Mouse (Mus musculus) frontal cortex, adult (tissue): Measurements from ENCODE around the gene Gm10320.

Source experiments
- ATAC-seq: cut with Nextera tagmentation; 2 replicates; pipeline ENCODE4 v1.9.2; 2017; ENCODE audit warnings: mild to moderate bottlenecking, moderate library complexity, mixed read lengths; ENCODE audit not compliant: low TSS enrichment

Gene Gm10320

GRCm38 (mm10) chr13:98503601-98504000 is 11.8 kb upstream of the Gm10320 start:
- no peak for ATAC-seq

- ATAC-seq, result no peak
Observed at GRCm38 (mm10) chr13:98502813-98503341, 11.1 kb upstream of the Gm10320 start.

GRCm38 (mm10) chr13:98502236-98502812 is 10.5 kb upstream of the Gm10320 start:
- no peak for ATAC-seq

DNA sequence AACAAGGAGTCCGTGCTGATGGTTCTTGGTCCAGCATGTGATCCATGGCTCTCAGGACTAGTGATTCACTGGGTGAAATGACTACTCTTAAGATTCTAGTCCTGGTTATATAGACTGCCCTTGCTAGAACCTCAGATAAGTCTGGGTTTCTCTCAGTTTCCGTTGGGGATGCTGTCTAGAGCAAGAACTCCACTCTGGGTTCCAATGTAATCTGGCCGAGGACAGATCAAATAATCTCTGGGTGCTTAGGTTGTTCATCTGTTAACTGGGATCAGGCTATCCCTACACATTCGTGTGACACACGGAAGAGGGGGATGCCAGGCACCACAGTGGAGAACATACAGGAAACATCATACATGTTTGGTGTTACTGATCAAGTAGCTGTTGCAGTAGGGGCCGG is 9.5 kb upstream of the Gm10320 start:
- ATAC-seq, result no peak

GRCm38 (mm10) chr13:98500471-98501125 is 8.8 kb upstream of the Gm10320 start:
- no peak for ATAC-seq

DNA sequence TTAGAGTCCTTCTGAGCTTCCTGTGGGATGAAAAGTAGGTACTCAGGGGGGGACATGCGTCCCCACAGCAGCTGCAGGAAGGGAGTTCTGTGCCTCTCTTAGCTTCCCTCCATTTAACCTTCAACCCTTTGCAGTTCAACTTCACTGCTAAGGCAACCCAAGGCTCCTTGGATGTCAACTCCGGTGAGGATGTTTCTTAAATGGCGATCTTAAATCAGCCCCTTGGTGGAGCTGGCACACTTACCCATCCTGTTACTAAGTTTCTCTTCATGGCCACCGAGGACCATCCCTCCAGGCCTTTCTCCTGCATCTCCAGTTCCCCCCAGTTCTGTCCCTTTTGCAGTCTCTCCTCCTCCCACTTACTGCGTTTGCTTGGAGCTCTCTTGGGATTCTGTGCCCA is 6.8 kb upstream of the Gm10320 start:
- no peak for ATAC-seq

- ATAC-seq, result no peak
Observed at GRCm38 (mm10) chr13:98498080-98498479, 6.3 kb upstream of the Gm10320 start.

DNA sequence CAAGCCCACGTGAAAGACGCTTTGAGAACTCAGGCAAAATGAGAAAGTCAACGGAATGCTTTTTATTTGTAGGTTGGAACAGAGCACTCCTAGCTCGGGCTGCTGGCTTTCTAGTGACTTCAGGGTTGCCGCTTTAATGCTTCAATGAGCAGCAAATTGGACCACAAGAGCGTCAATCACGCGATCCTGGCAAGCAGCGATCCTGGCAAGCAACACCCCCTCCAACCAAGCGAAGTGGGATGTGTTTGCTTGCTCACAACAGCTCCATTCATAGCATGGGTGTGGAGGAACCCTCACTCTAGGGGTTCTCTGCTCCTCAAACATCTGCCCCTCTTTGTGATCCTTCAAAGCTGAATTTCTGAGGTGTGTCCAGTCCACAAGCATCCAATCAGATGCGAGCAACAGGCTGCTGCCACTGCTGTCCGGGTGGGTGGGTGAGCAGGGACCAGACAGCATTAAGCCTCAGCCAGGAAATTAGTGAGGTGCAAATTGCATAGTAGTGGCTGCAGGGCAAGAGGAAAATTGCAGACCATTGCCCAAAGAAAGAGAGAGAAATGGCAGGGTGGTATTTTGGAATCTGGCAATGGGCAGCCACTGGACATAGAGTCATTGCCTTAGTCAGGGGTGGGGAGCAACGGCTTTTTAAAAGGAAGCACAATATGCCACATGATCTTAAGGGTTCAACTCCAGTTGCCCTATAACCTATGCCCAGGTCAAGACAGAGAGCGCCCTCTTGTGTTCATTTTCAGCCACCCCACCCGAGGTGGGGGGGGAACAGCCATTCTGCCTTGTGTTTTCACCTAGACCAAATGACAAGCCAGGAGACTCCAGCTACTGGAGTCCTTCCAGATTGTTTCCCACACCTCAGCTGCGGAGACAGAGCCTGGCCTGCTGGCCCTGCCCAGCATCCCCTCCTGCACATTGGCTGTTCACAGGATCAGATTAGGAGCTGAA is 5.4 kb upstream of the Gm10320 start:
- ATAC-seq, result no peak

GRCm38 (mm10) chr13:98494492-98495064 is 2.8 kb upstream of the Gm10320 start:
- no peak for ATAC-seq

GRCm38 (mm10) chr13:98492569-98493255 is 911 bp upstream of the Gm10320 start:
- no peak for ATAC-seq

- ATAC-seq, result no peak
Observed at GRCm38 (mm10) chr13:98486726-98487125, 5.1 kb downstream of the Gm10320 start.

GRCm38 (mm10) chr13:98486161-98486560 is 5.6 kb downstream of the Gm10320 start:
- no peak for ATAC-seq

- no peak for ATAC-seq
Observed at GRCm38 (mm10) chr13:98485440-98485839, 6.4 kb downstream of the Gm10320 start.

DNA sequence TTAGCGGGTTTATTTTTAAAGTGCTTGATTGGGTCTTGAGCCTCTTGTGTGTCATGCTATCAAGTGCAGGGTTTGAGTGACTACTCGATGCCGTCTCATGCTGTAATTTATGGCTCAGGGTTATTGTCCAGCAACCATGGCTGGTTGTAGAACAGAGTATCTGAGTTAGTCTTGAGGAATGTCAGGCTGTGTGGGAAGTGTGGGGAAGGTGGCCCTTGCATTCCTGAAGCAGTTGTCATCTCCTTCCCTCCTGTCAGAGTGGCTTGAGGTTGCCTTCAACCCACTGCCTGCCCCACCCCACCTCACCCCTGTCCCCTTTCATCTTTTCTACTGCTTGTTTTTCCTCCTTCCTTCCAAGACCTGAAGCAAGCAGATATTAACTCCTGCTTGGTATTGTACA is 13.8 kb downstream of the Gm10320 start:
- ATAC-seq, result no peak

- no peak for ATAC-seq
Observed at GRCm38 (mm10) chr13:98476839-98477495, 14.8 kb downstream of the Gm10320 start.

DNA sequence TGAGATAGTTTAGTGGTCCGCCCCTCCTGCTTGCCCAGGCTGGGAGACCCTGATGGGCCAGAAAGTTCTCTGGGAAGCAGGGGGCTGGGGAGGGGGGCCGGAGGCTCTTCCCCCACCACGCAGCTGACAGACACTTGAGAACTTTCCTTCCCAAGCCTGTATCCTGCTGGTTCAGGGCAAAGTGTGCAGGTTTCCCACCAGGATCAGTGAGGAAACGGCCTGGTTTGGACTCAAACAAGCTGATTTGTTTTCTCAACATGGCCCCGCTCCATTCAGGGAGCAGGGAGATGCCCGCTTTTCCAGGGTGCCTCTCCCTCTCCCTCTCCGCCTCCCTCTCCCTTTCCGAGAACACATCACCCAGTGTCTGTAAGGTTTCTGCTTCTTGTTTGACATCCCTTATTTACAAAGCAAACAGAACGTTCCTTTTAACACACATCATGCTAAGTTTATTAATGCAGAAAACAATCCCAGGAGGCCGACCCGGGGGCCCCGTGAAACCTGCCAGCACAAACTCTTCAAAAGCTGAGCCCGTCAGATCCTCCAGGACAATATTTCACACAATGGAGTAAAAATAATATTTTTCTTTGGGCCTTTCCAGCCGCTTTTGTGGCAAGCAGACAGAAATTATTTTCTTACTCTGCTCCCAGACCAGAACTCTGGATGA is 15.5 kb downstream of the Gm10320 start:
- ATAC-seq, result no peak

DNA sequence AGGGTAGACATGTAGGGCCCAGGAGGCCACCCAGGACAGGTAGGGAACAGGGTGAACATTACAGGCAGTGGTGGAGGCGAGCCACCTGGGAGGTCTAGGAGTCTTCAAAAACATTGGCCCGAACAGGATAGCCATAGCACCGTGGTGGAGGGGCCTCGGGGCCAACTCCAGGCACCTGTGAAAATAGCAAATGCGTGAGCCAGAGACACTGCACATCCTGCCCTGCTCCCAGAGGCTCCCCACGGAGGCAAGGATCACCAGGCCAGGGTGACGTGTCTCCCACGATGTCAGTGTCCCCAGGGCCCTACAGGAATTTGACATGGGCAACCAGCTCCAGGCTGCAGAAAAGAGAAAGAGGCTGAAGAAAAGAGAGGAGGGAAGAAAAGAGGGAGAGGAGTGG is 16.1 kb downstream of the Gm10320 start:
- ATAC-seq, result no peak

DNA sequence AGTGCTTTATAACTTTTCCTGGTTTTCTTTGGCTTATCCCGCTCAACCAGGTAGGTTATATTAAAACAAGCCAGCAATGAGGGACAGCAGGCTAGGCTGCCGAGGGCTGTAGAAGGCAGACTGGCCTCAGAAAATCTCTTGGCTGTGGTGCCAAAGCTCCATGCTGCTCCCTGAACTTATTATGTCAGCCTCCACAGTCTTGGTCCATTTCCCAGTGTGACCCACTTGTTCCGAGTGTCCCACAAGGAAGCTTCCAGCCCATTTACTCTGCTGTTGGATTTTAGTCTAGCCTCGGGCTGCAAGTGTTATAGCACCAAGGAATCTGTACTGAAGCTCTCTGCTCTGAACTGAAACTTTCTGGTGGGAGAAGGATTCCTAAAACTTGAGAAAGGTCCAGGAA is 18.8 kb downstream of the Gm10320 start:
- ATAC-seq, result no peak

DNA sequence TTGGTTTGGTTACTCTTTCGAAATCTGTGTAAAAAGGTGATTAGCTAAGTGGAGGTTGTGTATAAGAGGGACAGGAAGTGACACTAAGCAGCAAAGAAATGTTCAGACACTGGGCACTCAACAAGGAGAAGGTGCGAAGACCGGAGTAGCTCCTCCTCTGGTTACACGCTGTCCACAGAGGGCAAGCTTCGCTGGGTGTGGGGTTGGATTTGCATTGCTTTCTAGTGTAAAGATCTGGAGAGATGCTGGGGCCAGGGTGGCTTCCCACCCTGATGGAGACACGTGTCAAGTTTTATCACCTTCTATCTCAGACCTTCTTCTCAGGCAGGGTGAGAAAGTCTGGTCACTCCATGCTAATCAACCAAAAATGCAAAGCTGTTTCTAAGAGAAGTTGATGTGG is 20.0 kb downstream of the Gm10320 start:
- no peak for ATAC-seq

DNA sequence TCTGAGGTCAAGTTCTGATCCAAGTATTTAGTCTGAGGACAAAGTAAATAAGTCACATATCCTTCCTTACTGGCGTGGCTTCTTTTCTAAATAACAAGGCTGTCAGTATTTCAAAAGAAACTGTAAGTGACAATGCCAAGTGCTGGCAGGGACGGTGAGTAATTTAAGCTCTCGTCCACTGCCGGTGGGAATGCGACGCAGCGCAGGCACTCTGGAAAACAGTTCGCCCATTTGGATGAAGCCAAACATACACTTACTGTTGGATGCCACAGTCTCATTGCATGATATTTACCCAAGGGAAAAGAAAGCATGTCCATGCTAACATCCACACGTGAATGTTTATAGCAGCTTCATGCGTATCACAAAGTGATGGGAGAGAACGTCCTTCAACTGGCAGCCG is 21.5 kb downstream of the Gm10320 start:
- ATAC-seq, result no peak
